Mouse (Mus musculus): Measurements from ENCODE around the gene Adamtsl1.

DNA sequence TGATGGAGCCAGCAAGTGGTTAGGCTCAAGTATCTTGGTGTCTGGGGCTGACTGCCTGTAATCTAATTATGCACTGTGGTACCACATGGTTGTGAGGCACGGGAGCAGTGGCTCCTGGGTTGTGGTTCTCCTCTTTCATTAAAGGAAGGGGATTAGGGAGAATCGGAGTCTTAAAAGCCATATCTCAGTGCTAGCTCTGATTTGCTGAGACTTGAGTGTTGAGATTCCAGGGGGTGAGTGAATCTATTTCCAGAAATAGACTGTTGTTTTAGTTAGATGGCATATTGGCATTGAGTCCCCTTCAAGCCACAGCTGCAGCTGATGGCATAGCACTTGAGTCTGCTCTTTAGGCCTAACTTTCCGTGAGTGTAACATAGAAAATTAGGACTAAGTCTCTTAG lies 877.2 kb downstream of the Adamtsl1 start:
- TF ChIP-seq POLR2A (IDR thresholded peaks at IDR 0.05; ENCODE audit: borderline replicate concordance, control insufficient read depth, low read depth, low read length), result no peak
- TF ChIP-seq CTCF (IDR thresholded peaks at IDR 0.05; ENCODE audit: control insufficient read depth, insufficient read depth, low read length), result no peak

All from bone marrow, adult 2 months (tissue).